Mouse (Mus musculus) gonadal fat pad, adult 2 months (tissue): ENCODE measurements at regions not wholly inside any gene's neighbourhood (a gene's known extent, or its start where the extent isn't known, plus 50 kb on each side); places are given as distances from the start of the nearest gene placed in this dataset.
A peak's percentile ranks its signal among the peaks of the same experiment; 100 is the strongest.

Experiments
- DNase-seq: peaks from one replicate; pipeline ENCODE4 v3.0.0-alpha.2; 2012; ENCODE audit warnings: low read depth

DNA sequence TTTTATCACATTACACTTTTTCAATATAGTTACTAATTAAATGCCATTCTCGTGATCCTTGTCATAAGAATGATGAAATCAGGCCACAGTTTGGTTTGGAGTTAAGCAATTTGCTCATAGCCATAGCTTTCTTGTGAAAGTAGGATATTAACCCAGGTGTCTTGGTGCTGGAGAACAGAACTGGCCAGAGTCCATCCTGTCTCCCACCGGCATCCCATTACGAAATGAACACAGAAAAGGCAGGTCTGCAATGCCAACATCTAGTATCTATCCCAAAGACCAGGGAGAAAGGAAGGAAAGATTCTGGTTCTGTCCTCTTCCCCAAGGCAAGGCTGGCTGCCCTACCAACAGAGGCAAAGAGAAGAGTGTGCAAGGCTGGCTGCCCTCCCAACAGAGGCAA is 61.6 kb upstream of the Avpr1a start:
- DNase-seq = peak; percentile 99

GRCm38 (mm10) chr10:122379661-122380344 is 68.5 kb upstream of the Avpr1a start:
- DNase-seq = no peak

DNA sequence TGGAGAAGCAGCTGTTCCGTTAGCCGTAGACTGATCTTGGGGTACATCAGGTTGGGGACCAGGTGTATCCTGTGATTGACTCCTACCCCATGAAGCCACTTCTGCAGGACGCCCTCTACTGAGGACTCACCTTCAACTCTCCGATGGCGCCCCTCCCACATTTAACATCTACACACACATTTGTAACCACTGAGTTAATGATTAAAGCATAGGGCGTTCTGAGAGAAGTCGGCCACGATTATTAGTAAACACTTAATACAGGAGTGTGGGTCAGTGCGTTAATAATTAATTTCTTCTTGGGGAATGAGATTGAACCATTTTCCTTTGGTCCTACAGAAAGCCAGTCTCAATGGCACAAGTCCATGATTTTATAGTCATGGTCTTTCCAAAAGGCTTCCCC is 105.0 kb upstream of the Avpr1a start:
- DNase-seq = no peak

GRCm38 (mm10) chr10:122342356-122342755 is 105.9 kb upstream of the Avpr1a start:
- DNase-seq = no peak

GRCm38 (mm10) chr10:122326851-122327250 is 121.4 kb upstream of the Avpr1a start:
- peak; percentile 73 for DNase-seq

DNA sequence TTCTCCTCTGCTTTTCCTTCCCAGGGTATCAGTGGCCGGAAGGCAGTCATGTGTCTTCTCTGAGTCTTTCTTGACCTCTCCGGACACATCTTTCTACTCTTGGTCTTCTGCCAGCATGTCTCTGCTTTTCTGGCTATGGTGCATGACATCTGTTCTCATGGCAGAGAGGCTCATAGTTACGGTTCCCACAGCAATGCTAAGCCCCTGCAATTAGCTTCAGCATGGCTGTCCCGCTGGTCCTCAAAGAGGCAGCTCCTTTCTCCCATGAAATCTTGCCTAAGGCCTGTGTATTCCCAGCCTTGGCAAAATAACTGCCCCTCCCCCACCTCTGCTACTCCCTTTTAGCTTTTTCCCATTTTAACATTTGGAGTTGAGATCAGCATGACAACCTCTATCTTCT is 129.4 kb upstream of the Avpr1a start:
- no peak for DNase-seq

- DNase-seq = peak; percentile 75
Observed at GRCm38 (mm10) chr10:122310646-122311193, 137.6 kb upstream of the Avpr1a start.

DNA sequence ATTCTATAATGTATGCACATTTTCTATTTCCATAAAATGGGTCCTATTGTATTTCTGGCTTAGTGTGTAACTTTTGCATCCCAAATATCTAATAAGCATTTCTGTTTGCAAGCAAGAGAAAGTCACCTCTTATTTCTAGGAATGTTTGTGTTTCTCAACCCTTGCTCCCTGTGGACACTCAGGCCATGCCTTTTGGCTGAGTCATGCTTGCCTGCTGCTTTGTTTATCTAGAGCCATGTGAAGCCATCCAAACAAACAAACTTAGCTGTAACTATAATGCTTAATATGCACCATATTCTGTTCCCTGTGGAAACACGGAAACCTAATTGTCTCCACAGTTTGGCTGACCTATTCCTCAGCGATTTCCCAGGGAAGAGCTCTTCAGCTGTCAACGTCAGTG is 139.6 kb upstream of the Avpr1a start:
- no peak for DNase-seq

- no peak for DNase-seq
Observed at GRCm38 (mm10) chr10:122302259-122302658, 146.0 kb upstream of the Avpr1a start.

DNA sequence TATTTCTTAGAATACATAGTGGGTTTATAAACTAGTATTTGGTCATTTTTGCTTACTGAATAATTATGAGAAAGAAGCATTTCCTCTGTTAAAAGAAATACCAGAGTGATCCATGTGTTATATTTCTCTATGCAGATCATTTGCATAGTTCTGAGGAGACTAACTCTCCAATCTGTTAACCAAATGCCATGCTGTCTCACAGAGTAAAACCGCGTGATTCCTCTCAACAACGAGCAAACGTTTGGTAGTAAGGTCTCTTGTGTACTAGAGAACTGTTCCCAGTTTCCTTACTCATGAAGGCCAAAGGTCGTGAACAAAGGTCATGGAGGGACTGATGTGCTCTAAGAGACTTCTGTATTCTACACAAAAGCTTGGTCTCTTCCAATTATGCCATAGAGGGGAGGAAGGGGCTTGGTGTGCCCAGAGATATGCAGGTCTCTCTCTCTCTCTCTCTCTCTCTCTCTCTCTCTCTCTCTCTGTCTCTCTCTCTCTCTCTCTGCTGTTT is 152.3 kb upstream of the Avpr1a start:
- no peak for DNase-seq

- DNase-seq = peak; percentile 94
Observed at GRCm38 (mm10) chr10:122291611-122292010, 156.7 kb upstream of the Avpr1a start.

- peak; percentile 38 for DNase-seq
Observed at GRCm38 (mm10) chr10:122291091-122291490, 157.2 kb upstream of the Avpr1a start.

DNA sequence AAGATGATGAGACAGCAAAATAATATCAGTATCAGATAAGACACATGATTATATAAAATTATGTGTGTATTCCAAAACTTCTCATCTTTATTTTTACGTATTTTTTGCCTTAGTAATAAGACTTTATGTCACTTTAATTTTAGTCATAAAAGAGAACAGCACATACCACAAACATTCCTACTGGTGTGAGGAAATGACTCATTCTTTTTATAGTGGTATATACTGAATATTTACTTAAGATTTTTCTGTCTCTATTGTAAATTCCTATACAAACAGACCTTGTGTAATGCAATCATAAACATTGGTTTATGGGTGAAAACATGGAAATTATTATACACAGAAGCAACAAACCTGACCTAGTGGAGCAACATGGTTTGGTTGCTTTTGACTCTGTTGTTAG is 173.4 kb upstream of the Avpr1a start:
- no peak for DNase-seq

DNA sequence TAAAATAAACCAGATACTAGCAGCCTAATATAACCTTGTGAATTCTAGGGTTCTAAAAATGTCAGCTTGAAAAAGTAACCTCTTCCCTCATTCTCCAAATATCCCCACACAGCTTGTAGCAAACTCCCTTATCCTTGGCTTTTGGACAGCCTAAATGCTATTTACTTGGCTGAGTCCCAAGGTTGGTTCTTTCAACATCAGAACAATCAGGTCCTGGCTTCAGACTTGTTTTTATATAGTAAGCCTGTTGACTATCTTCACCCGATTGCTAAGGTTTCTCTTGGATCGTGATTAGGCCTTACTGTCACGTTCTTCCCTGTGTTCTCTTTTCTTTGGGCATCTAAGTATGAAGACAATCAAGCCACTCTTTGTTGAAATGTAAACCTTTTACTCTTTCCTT is 174.1 kb upstream of the Avpr1a start:
- peak; percentile 98 for DNase-seq

- no peak for DNase-seq
Observed at GRCm38 (mm10) chr10:122264070-122264469, 166.9 kb upstream of the Rxylt1 start.

GRCm38 (mm10) chr10:122259354-122259753 is 162.2 kb upstream of the Rxylt1 start:
- DNase-seq = no peak

DNA sequence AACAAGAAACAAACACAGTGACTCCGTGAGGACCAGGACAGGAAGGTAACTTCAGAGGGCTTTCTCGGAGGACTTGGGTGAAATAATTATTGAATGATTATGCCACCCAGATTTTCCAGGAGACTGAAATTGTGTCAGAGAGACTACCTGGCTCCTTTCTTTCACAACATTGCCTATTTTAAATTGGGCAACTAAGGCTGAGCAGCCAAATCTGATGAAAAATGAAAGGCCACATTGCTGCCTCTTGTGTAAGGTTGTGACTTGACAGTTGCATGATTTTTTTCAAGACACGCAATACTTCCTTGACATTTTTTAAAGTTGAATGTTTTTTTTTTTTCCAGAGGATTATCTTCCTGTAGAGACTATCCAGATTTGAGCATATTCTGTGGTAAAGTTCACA is 161.5 kb upstream of the Rxylt1 start:
- DNase-seq = peak; percentile 80

GRCm38 (mm10) chr10:122231818-122232217 is 134.6 kb upstream of the Rxylt1 start:
- no peak for DNase-seq

- DNase-seq = no peak
Observed at GRCm38 (mm10) chr10:122230746-122231145, 133.6 kb upstream of the Rxylt1 start.

DNA sequence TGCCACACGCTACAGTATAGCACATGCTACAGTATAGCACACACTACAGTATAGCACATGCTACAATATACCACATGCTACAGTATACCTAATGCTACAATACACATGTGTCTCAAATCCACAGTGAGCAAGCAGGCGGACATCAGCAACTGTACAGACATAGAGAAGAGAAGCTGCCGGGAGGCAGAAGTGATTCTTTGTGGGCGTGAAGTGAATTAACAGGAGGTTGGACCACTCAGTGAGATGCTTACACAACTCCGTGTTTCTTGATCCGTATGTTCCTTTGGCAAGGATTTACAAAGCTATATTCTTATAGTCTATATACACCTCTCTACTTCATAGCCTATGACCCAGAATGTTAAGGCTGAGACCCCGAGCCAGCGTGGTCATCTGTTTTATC is 128.5 kb upstream of the Rxylt1 start:
- DNase-seq = peak; percentile 49

DNA sequence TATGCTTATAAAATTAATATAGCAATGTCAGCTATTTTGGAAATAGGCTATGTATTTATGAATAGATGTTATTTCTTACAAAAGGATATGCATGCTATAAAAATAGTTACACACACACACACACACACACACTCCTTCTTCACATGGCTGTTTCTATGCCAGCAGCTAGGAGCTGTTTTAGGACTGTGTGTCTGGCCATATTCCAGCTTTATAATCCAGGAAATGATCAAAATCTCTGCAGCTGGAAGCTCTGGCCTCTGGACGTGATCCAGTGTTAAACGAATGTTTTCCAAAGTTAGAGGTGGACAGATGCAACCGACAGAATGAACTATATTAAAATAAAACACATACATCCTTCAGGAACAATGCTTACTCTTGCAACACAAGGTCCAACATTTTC is 125.9 kb upstream of the Rxylt1 start:
- DNase-seq = peak; percentile 55

DNA sequence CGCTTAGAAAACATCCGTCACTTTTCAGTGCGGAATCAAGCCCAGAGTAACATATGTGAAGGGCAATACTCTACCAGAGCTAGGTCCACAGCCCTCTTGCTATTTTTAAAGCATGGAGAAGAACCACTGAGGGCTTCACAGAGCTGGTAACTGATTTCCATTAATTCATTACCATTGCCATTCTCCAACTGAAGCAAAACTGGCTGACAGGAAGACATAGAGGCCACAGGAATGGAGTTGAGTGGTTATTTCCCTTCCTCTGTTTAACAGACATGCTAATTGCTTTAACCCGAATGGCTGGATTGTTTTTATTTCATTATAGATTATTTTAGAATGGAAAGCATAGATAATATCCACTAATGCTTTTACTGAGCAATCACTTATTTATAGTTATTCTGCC is 120.4 kb upstream of the Rxylt1 start:
- DNase-seq = no peak

- DNase-seq = no peak
Observed at GRCm38 (mm10) chr10:122199791-122200190, 102.6 kb upstream of the Rxylt1 start.

DNA sequence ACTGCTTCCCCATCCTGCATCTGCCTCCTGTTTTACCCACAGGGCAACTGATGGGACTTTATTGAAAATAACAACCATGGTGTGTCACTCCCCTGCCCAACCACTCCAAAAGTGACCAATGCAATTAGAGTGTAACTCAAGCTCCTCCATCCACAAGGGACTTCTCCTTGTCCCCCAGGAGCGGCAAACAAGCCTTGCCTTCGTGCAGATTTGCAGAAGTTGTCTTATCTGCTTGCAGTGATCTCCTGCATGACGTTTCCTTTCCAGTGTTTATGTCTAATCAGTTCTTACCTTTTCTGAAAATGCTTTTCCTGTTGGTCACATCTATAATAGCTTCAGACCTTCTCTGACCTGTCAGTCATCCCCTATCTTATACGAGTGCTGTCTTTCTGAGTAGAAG is 100.5 kb upstream of the Rxylt1 start:
- no peak for DNase-seq
